In genomic region chr10:79502830-79503644, GRCm38 (mm10) we compare ENCODE assay signal across 11 mouse cellular contexts. TPM values are rescaled to one million over a fixed set of nuclear protein-coding genes. Genes with fewer than 3 reads are reported as not detected.
A peak's percentile ranks its signal among the peaks of the same experiment; 100 is the strongest.
DNase-seq lines count a peak whose midpoint lies in the region; ATAC-seq and TF ChIP-seq lines count a peak whose summit lies in the region.
"Had no signal": no experiment of that assay in that cellular context is flagged by ENCODE, and none has a peak within 500 bp of the region (broad histone marks: within the 10 kb centered on the region; RNA-seq: fewer than 3 reads in every experiment).

No protein-coding gene starts in this region.

- H3ac ChIP-seq in C2C12 (ENCODE audit: control insufficient read depth, insufficient read length, low read depth), result no peak overlapping the region

- no peak overlapping the region for H3K27ac ChIP-seq in kidney, embryonic 15.5 days
- no peak overlapping the region for H3K27ac ChIP-seq in kidney, embryonic 14.5 days (ENCODE audit: low read depth, low read length)
- H3K27ac ChIP-seq: liver, embryonic 15.5 days had no signal

- no peak overlapping the region for H3K4me3 ChIP-seq in kidney, embryonic 15.5 days (replicated peaks)
- H3K4me3 ChIP-seq in kidney, embryonic 14.5 days (ENCODE audit: low read length), result no peak overlapping the region
- no peak overlapping the region for H3K4me3 ChIP-seq in C2C12 (ENCODE audit: insufficient read depth, poor library complexity, severe bottlenecking)
- H3K4me3 ChIP-seq: erythroblast, embryonic 14.5 days; liver, embryonic 15.5 days had no signal

- H3K4me1 ChIP-seq in kidney, embryonic 15.5 days, result no peaks in the 10 kb centered on the region
- H3K4me1 ChIP-seq in kidney, embryonic 14.5 days (ENCODE audit: control insufficient read depth, insufficient read depth, low read length), result no peaks in the 10 kb centered on the region
- H3K4me1 ChIP-seq: liver, embryonic 15.5 days had no signal

- H3K79me2 ChIP-seq in C2C12 (ENCODE audit: control insufficient read depth, insufficient read depth), result no peaks in the 10 kb centered on the region

- no peaks in the 10 kb centered on the region for H3K27me3 ChIP-seq in kidney, embryonic 15.5 days
- no peaks in the 10 kb centered on the region for H3K27me3 ChIP-seq in kidney, embryonic 14.5 days (ENCODE audit: control insufficient read depth, insufficient read depth, low read length)
- no peaks in the 10 kb centered on the region for H3K27me3 ChIP-seq in C2C12 (ENCODE audit: control insufficient read depth, insufficient read depth, insufficient read length)
- H3K27me3 ChIP-seq: liver, embryonic 15.5 days had no signal

- peak; percentile 4 for DNase-seq in brain, adult 2 months (ENCODE audit: low read depth, low spot score)
- DNase-seq in kidney, postnatal 36 days, result peak; percentile 19 to 42
- no peak for DNase-seq in gastrocnemius, postnatal 14 days
- DNase-seq: heart, adult 11 months; thymus, postnatal 36 days had no signal

- ATAC-seq in kidney, embryonic 15.5 days (replicated peaks; ENCODE audit: low FRiP score), result 0 out of 2 replicates have a peak, but pooled peaks have one; percentile 15
- no peak for ATAC-seq in kidney, embryonic 14.5 days (ENCODE audit: low FRiP score, low TSS enrichment)
- no peak for ATAC-seq in monocyte, adult 5-6 weeks (replicated peaks; ENCODE audit: insufficient number of reproducible peaks, low FRiP score, low TSS enrichment, poor library complexity, severe bottlenecking)

- no peaks in the 10 kb centered on the region for H3K36me3 ChIP-seq in kidney, embryonic 15.5 days
- no peaks in the 10 kb centered on the region for H3K36me3 ChIP-seq in kidney, embryonic 14.5 days (ENCODE audit: control insufficient read depth, insufficient read depth, low read length)
- H3K36me3 ChIP-seq in C2C12 (ENCODE audit: control insufficient read depth, insufficient read depth), result peaks cover 2% of the 10 kb centered on the region
- H3K36me3 ChIP-seq: liver, embryonic 15.5 days had no signal

- no peak overlapping the region for H3K4me2 ChIP-seq in kidney, embryonic 15.5 days
- H3K4me2 ChIP-seq in kidney, embryonic 14.5 days (replicated peaks; ENCODE audit: low read depth, low read length), result no peak overlapping the region
- H3K4me2 ChIP-seq: liver, embryonic 15.5 days had no signal

- H3K79me3 ChIP-seq in C2C12 (ENCODE audit: low read depth), result no peaks in the 10 kb centered on the region

- intact Hi-C loops in gastrocnemius, postnatal 14 days (cut with DNase I; ENCODE audit: low total_unique reads), result no loop called here

- no peak for TF ChIP-seq CTCF in C2C12 (IDR thresholded peaks at IDR 0.05; ENCODE audit: control insufficient read depth, insufficient read depth, insufficient read length)

- WGBS in kidney, embryonic 15.5 days, result 56% methylated on average over 6 of the region's 6 CpGs
- WGBS in kidney, embryonic 14.5 days, result 62% methylated on average over 6 of the region's 6 CpGs

- H3K9ac ChIP-seq in kidney, embryonic 15.5 days, result no peak overlapping the region
- no peak overlapping the region for H3K9ac ChIP-seq in kidney, embryonic 14.5 days (ENCODE audit: low read depth, low read length)
- H3K9ac ChIP-seq: liver, embryonic 15.5 days had no signal

- H3K9me3 ChIP-seq in kidney, embryonic 15.5 days (replicated peaks), result no peaks in the 10 kb centered on the region
- H3K9me3 ChIP-seq in kidney, embryonic 14.5 days (ENCODE audit: control insufficient read depth, low read length), result no peaks in the 10 kb centered on the region
- H3K9me3 ChIP-seq: liver, embryonic 15.5 days had no signal

TF ChIP-seq in C2C12, 6 proteins besides CTCF, POLR2A, EP300 and RAD21:
- TF ChIP-seq MYOD1 (IDR thresholded peaks at IDR 0.05; ENCODE audit: control insufficient read depth, insufficient read length, low read depth) (peak; percentile 41), FOSL1 (IDR thresholded peaks at IDR 0.05; ENCODE audit: insufficient read depth, low read length, poor library complexity, severe bottlenecking) (no peak), CEBPB (IDR thresholded peaks at IDR 0.05; ENCODE audit: low read depth) (no peak), USF1 (IDR thresholded peaks at IDR 0.05; ENCODE audit: low read depth) (no peak)

RNA-seq across cellular contexts. Expression of gene Plpp2, which starts 30.6 kb away (rescaled TPM):
- 42.0 and 45.7 TPM in 2 replicates for polyA plus RNA-seq in kidney, embryonic 15.5 days (2015; fragmentation: Nextera tagmentation; extraction: Ambion mirVana)
- 34.9 and 43.3 TPM in 2 replicates for polyA plus RNA-seq in kidney, embryonic 14.5 days (2014; fragmentation: Nextera tagmentation; extraction: Ambion mirVana)
- polyA plus RNA-seq in C2C12 (2012; fragmentation: generic; extraction: Trizol), result 166 TPM
- 1 to 10 TPM; 1.3 to 2.2 TPM for total RNA-seq in gastrocnemius, postnatal 14 days (2021)
- 3.1 to 4.3 TPM (median 3.3 TPM) in 3 replicates for total RNA-seq in monocyte, adult 5-6 weeks (2017)

RNA-seq across cellular contexts. Expression of gene Vmn2r83, which starts 34.5 kb away (rescaled TPM):
- polyA plus RNA-seq in kidney, embryonic 15.5 days (2015; fragmentation: Nextera tagmentation; extraction: Ambion mirVana), result not detected in 2 replicates
- polyA plus RNA-seq in kidney, embryonic 14.5 days (2014; fragmentation: Nextera tagmentation; extraction: Ambion mirVana), result not detected in 2 replicates
- not detected for polyA plus RNA-seq in C2C12 (2012; fragmentation: generic; extraction: Trizol)
- not detected for total RNA-seq in gastrocnemius, postnatal 14 days (2021)
- total RNA-seq in monocyte, adult 5-6 weeks (2017), result not detected in 3 replicates
- polyA plus RNA-seq: erythroblast, embryonic 14.5 days; liver, embryonic 15.5 days had no signal

RNA-seq across cellular contexts. Expression of gene Mier2, which starts 52.0 kb away (rescaled TPM):
- 48.6 and 53.6 TPM in 2 replicates for polyA plus RNA-seq in kidney, embryonic 15.5 days (2015; fragmentation: Nextera tagmentation; extraction: Ambion mirVana)
- 44.2 and 47.4 TPM in 2 replicates for polyA plus RNA-seq in kidney, embryonic 14.5 days (2014; fragmentation: Nextera tagmentation; extraction: Ambion mirVana)
- 26.9 TPM for polyA plus RNA-seq in C2C12 (2012; fragmentation: generic; extraction: Trizol)
- total RNA-seq in gastrocnemius, postnatal 14 days (2021), result 10 to 100 TPM; 10.3 to 10.6 TPM
- 10.0 to 20.6 TPM (median 14.6 TPM) in 3 replicates for total RNA-seq in monocyte, adult 5-6 weeks (2017)
